Mouse (Mus musculus): ENCODE data around the gene Hinfp.

DNA sequence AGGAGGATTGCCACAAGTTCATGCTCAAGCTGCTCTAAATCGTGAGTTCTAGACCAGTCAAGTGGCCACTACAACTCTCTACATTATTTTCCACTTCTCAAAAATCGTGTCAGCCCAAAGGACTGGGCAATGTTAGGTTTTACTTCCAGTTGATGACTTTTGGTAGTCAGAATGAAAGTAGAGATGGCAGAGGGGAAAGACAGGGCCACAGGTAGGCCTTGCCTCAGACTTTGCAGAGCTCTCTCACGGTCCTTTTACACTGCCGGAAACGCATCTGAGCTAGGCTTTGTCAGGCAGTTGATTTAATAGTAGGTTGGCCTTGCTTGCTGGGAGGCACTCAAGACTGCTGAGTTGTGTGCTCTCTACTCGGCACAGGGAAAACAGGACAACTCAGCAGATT, 18.7 kb upstream of the Hinfp start:
- no peak for TF ChIP-seq CTCF (IDR thresholded peaks at IDR 0.05; ENCODE audit: low read depth)
- TF ChIP-seq EP300 (IDR thresholded peaks at IDR 0.05; ENCODE audit: low read depth), result no peak

All from liver, postnatal 0 days (tissue).